Mouse (Mus musculus) limb, embryonic 15.5 days (tissue): ENCODE data around the gene Coq8b. TPM values are rescaled to one million over a fixed set of nuclear protein-coding genes. Genes with fewer than 3 reads are reported as not detected.
"Not testable (repeated sequence)": the region's sequence is repeated elsewhere in the genome, so short reads cannot be mapped to it uniquely, and the experiment has no call there.

Source experiments
- ATAC-seq: fragments of 200-750 bp; cut with Nextera tagmentation; 2 replicates; pipeline ENCODE4 v1.8.0; 2017; ENCODE audit warnings: low read depth, moderate TSS enrichment; ENCODE audit not compliant: insufficient number of reproducible peaks, low FRiP score, low TSS enrichment
- H3K27ac ChIP-seq: fragments of 300-500 bp; sonication (generic); 2 replicates; pipeline ENCODE4 v1.5.1; 2015; ENCODE audit warnings: moderate library complexity, mild to moderate bottlenecking, inconsistent platforms
- H3K27me3 ChIP-seq: fragments of 300-500 bp; sonication (generic); 2 replicates; pipeline ENCODE4 v1.6.1; 2015; ENCODE audit warnings: inconsistent platforms
- H3K36me3 ChIP-seq: fragments of 300-500 bp; sonication (generic); 2 replicates; pipeline ENCODE4 v1.6.1; 2015; ENCODE audit warnings: inconsistent platforms
- H3K4me1 ChIP-seq: fragments of 300-500 bp; sonication (generic); 2 replicates; pipeline ENCODE4 v1.6.1; 2015; ENCODE audit warnings: inconsistent platforms
- H3K4me2 ChIP-seq: fragments of 300-500 bp; sonication (generic); 2 replicates; pipeline ENCODE4 v1.6.1; 2015; ENCODE audit warnings: mild to moderate bottlenecking, inconsistent platforms
- H3K4me3 ChIP-seq: fragments of 300-500 bp; sonication (generic); 2 replicates; pipeline ENCODE4 v1.5.1; 2015; ENCODE audit warnings: mild to moderate bottlenecking, inconsistent platforms
- H3K9ac ChIP-seq: fragments of 300-500 bp; sonication (generic); 2 replicates; pipeline ENCODE4 v1.6.1; 2015; ENCODE audit warnings: inconsistent platforms
- H3K9me3 ChIP-seq: fragments of 300-500 bp; sonication (generic); 2 replicates; pipeline ENCODE4 v1.6.1; 2016; ENCODE audit warnings: inconsistent platforms
- WGBS: fragments of 180-500 bp; shearing (Covaris S2); methylation state at CpG from one replicate; pipeline ENCODE4 v1.1.7; 2015; 5-methylcytosine and 5-hydroxymethylcytosine counted together
- polyA plus RNA-seq: library from polyadenylated mRNA; unstranded; fragments of >200 nt; fragmentation: Nextera tagmentation; extraction: Ambion mirVana; gene quantifications from 2 replicates; pipeline ENCODE4 v1.2.1, GENCODE M21; 2015

The Coq8b gene
- polyA plus RNA-seq, 1 experiment from 2014 or later = 22.3 TPM

DNA sequence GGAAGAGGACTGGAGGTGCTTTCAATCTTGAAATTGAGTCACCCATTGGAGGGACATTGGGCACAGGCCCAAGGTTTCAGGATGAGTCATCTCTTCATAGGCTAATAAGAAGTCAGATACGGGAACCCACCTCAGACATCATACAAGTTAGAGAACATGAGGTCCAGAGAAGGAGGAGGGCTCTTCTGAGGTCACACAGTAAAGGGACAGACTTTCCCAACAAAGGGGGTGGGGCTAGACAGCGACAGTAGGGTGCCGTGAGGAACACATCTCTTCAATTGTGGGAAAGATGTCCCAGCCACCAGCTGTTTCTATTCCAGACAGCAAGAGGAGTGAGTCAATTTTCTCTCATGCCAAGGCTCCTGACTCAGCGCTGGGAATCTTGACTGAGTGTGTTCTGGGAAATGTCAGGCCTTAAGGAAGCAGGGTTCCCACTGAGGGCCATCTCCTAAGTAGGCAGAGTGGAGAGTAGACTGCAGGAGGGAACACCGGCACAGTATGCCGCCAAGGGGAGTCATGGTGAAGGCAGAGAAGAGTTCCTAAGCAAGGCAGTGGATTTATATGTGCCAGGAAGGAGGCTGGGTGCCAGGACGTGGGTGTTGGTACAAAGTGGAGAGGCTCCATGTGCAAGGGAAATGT, 1.0 kb upstream of the Coq8b start:
- no peak for ATAC-seq
- no peak overlapping the region for H3K4me2 ChIP-seq
- H3K36me3 ChIP-seq = peaks cover 7% of the 10 kb centered on the region
- H3K27me3 ChIP-seq = no peaks in the 10 kb centered on the region
- no peak overlapping the region; the same call in 1 of the 2 replicates for H3K27ac ChIP-seq
- H3K9ac ChIP-seq = no peak overlapping the region
- H3K4me3 ChIP-seq = 0 out of 2 replicates have a peak overlapping the region, but pooled peaks have one; percentile 2
- 78% methylated on average over 7 of the region's 7 CpGs for WGBS
- no peaks in the 10 kb centered on the region for H3K9me3 ChIP-seq
- H3K4me1 ChIP-seq = peaks cover 35% of the 10 kb centered on the region

DNA sequence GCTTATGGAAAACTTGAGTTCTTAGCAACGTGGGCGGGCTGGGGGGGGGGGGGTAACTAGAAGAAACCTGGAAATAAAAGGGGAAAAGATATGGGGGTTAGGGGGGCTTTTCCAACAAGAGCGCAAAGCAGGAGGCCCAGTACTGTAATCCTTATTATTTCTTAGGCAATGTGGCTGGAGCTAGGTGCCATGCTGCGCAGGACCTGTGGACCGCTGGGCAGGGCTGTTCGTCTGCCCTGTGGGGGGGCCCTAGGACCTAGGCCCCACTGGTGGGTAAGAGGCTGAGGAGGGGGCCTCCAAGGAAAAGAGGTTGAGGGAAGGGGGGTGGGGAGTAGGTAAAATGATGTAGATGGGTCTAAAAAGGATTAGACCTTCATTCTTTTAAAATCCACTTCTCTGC, 477 bp downstream of the Coq8b start:
- no peak for ATAC-seq
- peaks cover 7% of the 10 kb centered on the region for H3K36me3 ChIP-seq
- H3K9me3 ChIP-seq = no peaks in the 10 kb centered on the region
- peak overlapping the region; percentile 50 for H3K9ac ChIP-seq
- WGBS = 2% methylated on average over 6 of the region's 6 CpGs
- H3K27ac ChIP-seq = peak overlapping the region; percentile 84
- peak overlapping the region; percentile 69 for H3K4me2 ChIP-seq
- H3K27me3 ChIP-seq = no peaks in the 10 kb centered on the region
- peak overlapping the region; percentile 61 for H3K4me3 ChIP-seq
- H3K4me1 ChIP-seq = peaks cover 27% of the 10 kb centered on the region

DNA sequence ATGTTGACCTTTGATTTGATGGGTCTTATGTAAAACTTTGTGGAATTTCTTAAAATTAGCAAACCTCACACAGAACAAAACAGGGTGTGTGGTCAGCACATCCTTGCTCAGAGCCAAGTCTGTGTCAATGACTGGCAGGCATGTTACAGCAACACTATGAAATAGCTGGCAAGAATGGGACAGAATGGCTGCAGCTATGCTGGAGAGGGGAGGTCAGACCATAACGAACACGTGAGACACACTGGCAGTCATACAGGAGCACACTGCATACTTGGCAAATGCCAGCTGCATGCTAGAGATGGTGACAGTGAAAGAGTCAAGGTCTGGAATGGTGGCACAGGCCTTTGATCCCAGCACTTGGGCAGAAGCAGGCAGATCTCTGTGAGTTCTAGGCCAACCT, 2.9 kb downstream of the Coq8b start:
- H3K4me1 ChIP-seq = peaks cover 23% of the 10 kb centered on the region
- H3K4me3 ChIP-seq = no peak overlapping the region
- no peak overlapping the region for H3K9ac ChIP-seq
- ATAC-seq = no peak
- no peak overlapping the region for H3K4me2 ChIP-seq
- peaks cover 22% of the 10 kb centered on the region for H3K36me3 ChIP-seq
- no peaks in the 10 kb centered on the region for H3K27me3 ChIP-seq
- H3K27ac ChIP-seq = no peak overlapping the region
- no peaks in the 10 kb centered on the region for H3K9me3 ChIP-seq
- WGBS = 86% methylated on average over 2 of the region's 2 CpGs

DNA sequence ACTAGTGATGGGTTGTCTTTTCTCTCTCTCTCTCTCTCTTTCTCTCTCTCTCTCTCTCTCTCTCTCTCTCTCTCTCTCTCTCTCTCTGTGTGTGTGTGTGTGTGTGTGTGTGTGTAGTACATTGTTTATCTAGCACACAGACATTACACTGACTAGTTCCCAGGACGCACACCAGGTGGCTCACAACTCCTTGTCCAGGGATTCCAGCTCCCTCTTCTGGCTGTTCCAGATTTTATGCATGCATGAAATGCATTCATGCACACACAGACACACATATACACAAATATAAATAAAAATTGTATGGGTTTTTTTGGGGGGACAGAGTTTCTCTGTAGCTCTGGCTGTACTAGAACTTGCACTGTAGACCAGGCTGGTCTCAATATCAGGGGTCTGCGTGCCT, 4.7 kb downstream of the Coq8b start:
- no peak for ATAC-seq
- Histone ChIP-seq H3K27ac (no peak overlapping the region), H3K9me3 (no peaks in the 10 kb centered on the region), H3K4me1 (peaks cover 14% of the 10 kb centered on the region), H3K4me2 (no peak overlapping the region), H3K9ac (no peak overlapping the region), H3K4me3 (no peak overlapping the region), H3K36me3 (peaks cover 34% of the 10 kb centered on the region), H3K27me3 (no peaks in the 10 kb centered on the region)
- WGBS = 88% methylated on average over 2 of the region's 2 CpGs

DNA sequence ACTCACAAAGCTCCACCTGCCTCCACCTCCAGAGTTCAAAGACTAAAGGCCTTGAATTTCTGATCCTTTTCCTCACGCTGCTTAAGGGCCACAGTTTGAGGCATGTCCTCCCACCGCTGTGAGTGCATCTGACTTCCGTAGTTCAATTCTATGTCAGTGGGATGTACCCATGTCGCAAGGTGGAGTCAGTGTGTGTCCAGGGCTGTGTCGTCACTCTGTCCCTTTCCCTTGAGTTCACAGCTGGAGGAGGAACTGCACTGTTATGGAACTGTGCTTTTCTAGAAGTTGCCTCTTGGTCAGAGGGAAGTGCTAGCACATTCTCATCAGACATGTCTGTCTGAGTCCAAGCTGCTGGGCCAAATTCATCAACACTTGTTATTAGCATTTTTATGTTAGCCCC, 5.7 kb downstream of the Coq8b start:
- WGBS = 88% methylated on average over 5 of the region's 5 CpGs

DNA sequence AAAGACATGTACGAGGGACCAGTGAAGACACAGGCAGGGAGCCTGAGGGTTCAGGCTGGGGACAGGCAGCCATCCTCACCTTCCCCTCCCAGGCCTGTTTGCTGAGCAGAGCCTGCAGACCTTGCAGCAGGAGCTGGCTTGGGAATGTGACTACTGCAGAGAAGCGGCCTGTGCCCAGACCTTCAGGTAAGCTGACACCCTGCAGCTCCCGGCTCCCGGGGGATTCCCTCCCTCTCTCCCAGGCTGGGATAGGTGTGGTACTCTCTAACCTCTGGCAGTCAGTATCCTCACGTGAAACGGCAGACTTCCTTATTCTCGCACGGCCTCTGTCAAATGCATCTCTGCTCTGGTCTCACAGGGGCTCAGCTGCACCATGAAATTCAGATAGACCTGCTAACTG, 10.4 kb downstream of the Coq8b start:
- 39% methylated on average over 8 of the region's 8 CpGs for whole genome bisulfite sequencing
- H3K36me3 ChIP-seq = peaks cover 61% of the 10 kb centered on the region
- H3K27me3 ChIP-seq = no peaks in the 10 kb centered on the region
- H3K4me2 ChIP-seq = no peak overlapping the region
- H3K27ac ChIP-seq = no peak overlapping the region
- no peaks in the 10 kb centered on the region for H3K9me3 ChIP-seq
- no peak for ATAC-seq
- H3K4me3 ChIP-seq = no peak overlapping the region
- no peaks in the 10 kb centered on the region for H3K4me1 ChIP-seq
- H3K9ac ChIP-seq = no peak overlapping the region

More for the DNA sequence above, 5.7 kb downstream of the Coq8b start:
- Histone ChIP-seq H3K4me1 (peaks cover 9% of the 10 kb centered on the region), H3K9ac (no peak overlapping the region), H3K4me3 (no peak overlapping the region), H3K9me3 (no peaks in the 10 kb centered on the region), H3K27me3 (no peaks in the 10 kb centered on the region), H3K27ac (no peak overlapping the region), H3K36me3 (peaks cover 42% of the 10 kb centered on the region), H3K4me2 (no peak overlapping the region)
- ATAC-seq = no peak

DNA sequence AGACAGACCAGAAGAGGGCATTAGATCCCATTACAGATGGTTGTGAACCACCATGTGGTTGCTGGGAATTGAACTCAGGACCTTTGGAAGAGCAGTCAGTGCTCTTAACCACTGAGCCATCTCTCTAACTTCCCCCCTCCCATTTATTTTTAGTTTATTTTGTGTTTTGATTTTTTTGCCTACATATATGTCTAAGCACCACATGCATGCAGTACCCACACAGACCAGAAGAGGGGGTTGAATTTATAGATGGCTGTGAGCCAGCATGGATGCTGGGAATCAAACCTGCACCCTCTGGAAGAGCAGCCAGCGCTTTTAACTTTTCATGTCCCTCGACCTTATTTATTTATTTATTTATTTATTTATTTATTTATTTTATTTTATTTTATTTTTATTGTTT, 11.3 kb downstream of the Coq8b start:
- H3K9ac ChIP-seq, H3K4me1 ChIP-seq, H3K27me3 ChIP-seq, H3K4me2 ChIP-seq, H3K27ac ChIP-seq, H3K4me3 ChIP-seq, ATAC-seq, H3K9me3 ChIP-seq: not testable (repeated sequence)
- WGBS = 89% methylated on average over 2 of the region's 2 CpGs
- peaks cover 61% of the 10 kb centered on the region for H3K36me3 ChIP-seq

DNA sequence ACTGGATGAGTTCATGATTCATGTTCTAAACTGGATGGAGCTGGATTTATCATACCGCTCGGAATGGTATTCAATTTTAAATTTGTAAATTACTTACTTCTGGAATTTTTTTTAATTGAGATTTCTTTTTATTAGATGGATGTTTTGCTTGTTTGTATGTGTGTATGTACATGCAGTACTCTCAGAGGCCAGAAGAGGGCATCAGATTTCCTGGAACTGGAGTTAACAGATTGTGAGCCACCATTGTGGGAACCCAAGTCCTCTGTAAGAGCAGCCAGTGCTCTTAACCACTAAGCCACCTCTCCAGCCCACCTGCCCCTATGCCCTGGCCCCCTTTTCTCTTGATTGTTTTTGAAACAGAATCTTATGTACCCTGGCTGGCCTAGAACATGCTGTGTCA, 16.3 kb downstream of the Coq8b start:
- no peak for ATAC-seq
- H3K4me3 ChIP-seq = no peak overlapping the region

DNA sequence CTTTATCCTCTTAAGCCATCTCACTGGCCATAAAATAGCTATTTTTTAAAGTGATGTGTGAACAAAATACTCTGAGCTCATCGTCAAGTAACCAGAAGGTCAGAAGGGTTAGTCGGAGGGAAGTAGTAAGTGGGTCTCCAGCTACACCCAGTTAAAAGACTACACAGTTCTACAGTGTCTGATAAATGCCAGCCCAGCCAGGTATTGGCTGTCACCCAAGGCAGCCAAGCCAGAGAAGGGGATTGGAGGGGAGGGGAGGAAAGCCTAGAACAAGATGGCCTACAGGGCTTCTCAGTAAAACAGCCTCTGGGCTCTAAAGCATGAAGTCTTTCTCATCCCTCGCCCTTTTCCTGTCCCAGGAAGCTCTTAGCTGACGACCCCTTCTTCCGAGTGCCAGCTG, 17.1 kb downstream of the Coq8b start:
- Histone ChIP-seq H3K4me1 (0 out of 2 replicates have a peak, but pooled peaks cover 7% of the 10 kb centered on the region), H3K9ac (no peak overlapping the region), H3K27me3 (no peaks in the 10 kb centered on the region), H3K4me3 (no peak overlapping the region), H3K36me3 (peaks cover 51% of the 10 kb centered on the region), H3K4me2 (no peak overlapping the region), H3K27ac (0 out of 2 replicates have a peak overlapping the region, but pooled peaks have one; percentile 11), H3K9me3 (no peaks in the 10 kb centered on the region)
- no peak for ATAC-seq
- WGBS = 71% methylated on average over 5 of the region's 5 CpGs

More for the DNA sequence above, 16.3 kb downstream of the Coq8b start:
- Histone ChIP-seq H3K36me3 (peaks cover 48% of the 10 kb centered on the region), H3K27ac (no peak overlapping the region), H3K9ac (no peak overlapping the region), H3K4me1 (0 out of 2 replicates have a peak, but pooled peaks cover 7% of the 10 kb centered on the region), H3K4me2 (no peak overlapping the region), H3K27me3 (no peaks in the 10 kb centered on the region), H3K9me3 (no peaks in the 10 kb centered on the region)
- 88% methylated on average over 2 of the region's 2 CpGs for WGBS

DNA sequence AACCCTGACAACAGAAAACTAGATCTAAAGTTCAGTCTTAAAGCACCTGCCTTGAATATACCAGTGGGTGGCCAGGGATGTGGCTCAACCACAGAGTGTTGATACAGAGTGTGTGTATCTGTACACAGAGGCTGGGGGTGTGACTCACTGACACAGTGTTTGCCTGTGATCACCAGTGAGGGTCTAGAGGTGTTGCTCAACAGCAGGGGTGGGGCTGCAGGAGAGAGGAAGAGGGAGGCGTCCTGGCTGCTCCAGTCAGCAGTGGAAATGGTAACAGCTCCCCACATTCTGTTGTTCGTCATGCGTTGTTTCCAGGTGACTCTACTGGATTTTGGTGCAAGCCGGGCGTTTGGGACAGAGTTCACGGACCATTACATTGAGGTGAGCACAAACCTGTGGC, 19.1 kb downstream of the Coq8b start:
- no peak overlapping the region for H3K4me2 ChIP-seq
- no peaks in the 10 kb centered on the region for H3K27me3 ChIP-seq
- H3K36me3 ChIP-seq = peaks cover 41% of the 10 kb centered on the region
- no peak overlapping the region for H3K27ac ChIP-seq
- ATAC-seq = no peak
- H3K4me1 ChIP-seq = peaks cover 13% of the 10 kb centered on the region
- 81% methylated on average over 6 of the region's 6 CpGs for WGBS
- no peaks in the 10 kb centered on the region for H3K9me3 ChIP-seq
- no peak overlapping the region for H3K9ac ChIP-seq
- no peak overlapping the region for H3K4me3 ChIP-seq

DNA sequence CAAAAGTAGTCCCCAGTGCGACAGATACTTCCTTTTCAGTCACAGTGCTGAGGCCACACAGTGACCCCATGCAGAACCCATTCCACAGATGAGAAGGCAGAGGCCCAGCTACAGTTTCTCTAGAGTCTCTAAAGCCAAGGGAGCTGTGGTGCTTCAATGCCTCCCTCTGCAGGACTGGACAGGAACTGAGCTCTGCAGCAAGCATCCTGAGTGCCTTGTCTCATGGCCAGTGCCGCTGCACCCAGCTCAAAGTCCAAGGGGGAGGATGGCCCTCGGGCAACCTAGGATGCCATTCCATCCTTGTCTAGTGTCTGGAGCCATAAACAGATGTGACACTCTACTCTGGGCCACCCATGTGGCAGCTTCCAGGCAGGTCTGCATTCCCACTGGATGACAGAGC, 22.9 kb downstream of the Coq8b start:
- H3K27ac ChIP-seq = no peak overlapping the region
- ATAC-seq = no peak
- peaks cover 33% of the 10 kb centered on the region for H3K36me3 ChIP-seq
- H3K9ac ChIP-seq = no peak overlapping the region
- no peak overlapping the region for H3K4me2 ChIP-seq
- H3K27me3 ChIP-seq = no peaks in the 10 kb centered on the region
- H3K9me3 ChIP-seq = no peaks in the 10 kb centered on the region
- WGBS = 63% methylated on average over 3 of the region's 3 CpGs
- H3K4me3 ChIP-seq = no peak overlapping the region
- H3K4me1 ChIP-seq = peaks cover 29% of the 10 kb centered on the region

DNA sequence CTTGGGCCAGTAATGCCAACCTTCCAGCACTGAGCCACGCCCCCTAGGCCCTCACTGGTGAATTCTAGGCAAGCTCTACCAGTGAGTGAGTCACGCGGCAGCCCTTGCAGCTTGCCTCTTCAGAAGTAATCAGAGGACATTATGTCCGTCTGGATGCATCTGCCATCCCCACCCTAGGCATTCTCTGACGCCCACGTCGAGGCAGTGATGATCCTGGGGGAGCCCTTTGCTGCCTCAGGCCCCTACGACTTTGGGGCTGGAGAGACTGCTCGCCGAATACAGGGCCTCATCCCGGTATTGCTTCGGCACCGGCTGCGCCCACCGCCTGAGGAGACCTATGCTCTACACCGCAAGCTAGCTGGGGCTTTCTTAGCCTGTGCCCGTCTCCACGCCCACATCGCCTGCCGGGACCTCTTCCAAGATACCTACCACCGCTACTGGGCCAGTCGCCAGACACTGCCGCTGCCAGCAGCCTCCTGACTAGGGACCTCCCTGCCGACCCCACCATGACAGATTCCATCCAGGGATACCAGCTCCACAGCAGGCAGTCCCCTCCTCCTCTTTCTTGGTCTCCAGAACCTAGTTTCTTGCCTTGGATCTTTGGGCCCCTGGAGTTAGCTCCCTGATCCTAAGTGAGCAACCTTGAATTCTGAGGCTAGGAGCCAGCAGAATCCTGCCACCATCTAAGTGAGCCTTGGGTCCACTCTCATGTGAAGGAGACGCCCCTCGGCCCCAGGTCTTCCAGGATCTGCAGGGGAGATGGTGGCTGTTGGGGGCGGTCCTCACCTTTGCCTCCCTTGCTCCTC, 24.4 kb downstream of the Coq8b start:
- Histone ChIP-seq H3K27ac (peak overlapping the region; percentile 97), H3K9me3 (no peaks in the 10 kb centered on the region), H3K27me3 (no peaks in the 10 kb centered on the region), H3K4me3 (peak overlapping the region; percentile 83), H3K36me3 (peaks cover 29% of the 10 kb centered on the region), H3K4me2 (peak overlapping the region; percentile 80), H3K4me1 (peaks cover 31% of the 10 kb centered on the region), H3K9ac (0 out of 2 replicates have a peak overlapping the region, but pooled peaks have one; percentile 17)
- WGBS = 9% methylated on average over 27 of the region's 27 CpGs
- ATAC-seq = 0 out of 2 replicates have a peak, but pooled peaks have one; percentile 0
